Mouse (Mus musculus): ENCODE measurements around the gene Ccnf. TPM values are rescaled to one million over a fixed set of nuclear protein-coding genes. Genes with fewer than 3 reads are reported as not detected.

Gene Ccnf
- polyA plus RNA-seq, 1 experiment from 2014 or later = 14.4 TPM

GRCm38 (mm10) chr17:24213186-24213585 lies 38.1 kb downstream of the Ccnf start:
- no peak overlapping the region for H3K27ac ChIP-seq (ENCODE audit: low read depth, low read length)
- H3K27me3 ChIP-seq (replicated peaks; ENCODE audit: control insufficient read depth, insufficient read depth, low read length) = no peaks in the 10 kb centered on the region
- H3K9me3 ChIP-seq (ENCODE audit: control insufficient read depth, low read length) = no peaks in the 10 kb centered on the region
- ATAC-seq = no peak
- no peak overlapping the region for H3K4me3 ChIP-seq (ENCODE audit: low read length)
- H3K4me1 ChIP-seq (ENCODE audit: control insufficient read depth, insufficient read depth, low read depth, low read length) = peaks cover 33% of the 10 kb centered on the region
- H3K9ac ChIP-seq (ENCODE audit: low read depth, low read length) = no peak overlapping the region
- H3K4me2 ChIP-seq (ENCODE audit: low read length) = no peak overlapping the region
- WGBS = 81% methylated on average over 6 of the region's 6 CpGs
- H3K36me3 ChIP-seq (ENCODE audit: control insufficient read depth, insufficient read depth, low read length) = peaks cover 23% of the 10 kb centered on the region

GRCm38 (mm10) chr17:24212441-24213018 lies 38.8 kb downstream of the Ccnf start:
- ATAC-seq = no peak; the same call in 1 of the 2 replicates
- Histone ChIP-seq H3K9me3 (ENCODE audit: control insufficient read depth, low read length) (no peaks in the 10 kb centered on the region), H3K36me3 (ENCODE audit: control insufficient read depth, insufficient read depth, low read length) (peaks cover 18% of the 10 kb centered on the region), H3K9ac (ENCODE audit: low read depth, low read length) (peak overlapping the region; percentile 92; the same call in 1 of the 2 replicates), H3K27ac (ENCODE audit: low read depth, low read length) (peak overlapping the region; percentile 92), H3K27me3 (replicated peaks; ENCODE audit: control insufficient read depth, insufficient read depth, low read length) (no peaks in the 10 kb centered on the region), H3K4me2 (ENCODE audit: low read length) (peak overlapping the region; percentile 97), H3K4me3 (ENCODE audit: low read length) (peak overlapping the region; percentile 62), H3K4me1 (ENCODE audit: control insufficient read depth, insufficient read depth, low read depth, low read length) (peaks cover 39% of the 10 kb centered on the region)
- 32% methylated on average over 5 of the region's 5 CpGs for WGBS

- ATAC-seq = peak; percentile 66
- peak overlapping the region; percentile 92 for H3K27ac ChIP-seq (ENCODE audit: low read depth, low read length)
- no peaks in the 10 kb centered on the region for H3K27me3 ChIP-seq (replicated peaks; ENCODE audit: control insufficient read depth, insufficient read depth, low read length)
These were observed 39.4 kb downstream of the Ccnf start for GRCm38 (mm10) chr17:24211631-24212440.

GRCm38 (mm10) chr17:24210591-24210990 lies 40.7 kb downstream of the Ccnf start:
- Histone ChIP-seq H3K9me3 (ENCODE audit: control insufficient read depth, low read length) (no peaks in the 10 kb centered on the region), H3K9ac (ENCODE audit: low read depth, low read length) (peak overlapping the region; percentile 14; the same call in 1 of the 2 replicates), H3K4me2 (ENCODE audit: low read length) (peak overlapping the region; percentile 97), H3K4me1 (ENCODE audit: control insufficient read depth, insufficient read depth, low read depth, low read length) (peaks cover 58% of the 10 kb centered on the region), H3K4me3 (ENCODE audit: low read length) (no peak overlapping the region), H3K27me3 (replicated peaks; ENCODE audit: control insufficient read depth, insufficient read depth, low read length) (no peaks in the 10 kb centered on the region), H3K27ac (ENCODE audit: low read depth, low read length) (peak overlapping the region; percentile 92; the same call in 1 of the 2 replicates), H3K36me3 (ENCODE audit: control insufficient read depth, insufficient read depth, low read length) (peaks cover 7% of the 10 kb centered on the region; the same call in 1 of the 2 replicates)
- WGBS = 77% methylated on average over 3 of the region's 3 CpGs
- ATAC-seq = no peak

More at GRCm38 (mm10) chr17:24211631-24212440, 39.4 kb downstream of the Ccnf start:
- WGBS = 2% methylated on average over 37 of the region's 37 CpGs
- Histone ChIP-seq H3K9ac (ENCODE audit: low read depth, low read length) (peak overlapping the region; percentile 92), H3K9me3 (ENCODE audit: control insufficient read depth, low read length) (no peaks in the 10 kb centered on the region), H3K4me3 (ENCODE audit: low read length) (peak overlapping the region; percentile 62), H3K4me2 (ENCODE audit: low read length) (peak overlapping the region; percentile 97), H3K36me3 (ENCODE audit: control insufficient read depth, insufficient read depth, low read length) (peaks cover 17% of the 10 kb centered on the region), H3K4me1 (ENCODE audit: control insufficient read depth, insufficient read depth, low read depth, low read length) (peaks cover 46% of the 10 kb centered on the region)

GRCm38 (mm10) chr17:24209916-24210240 lies 41.4 kb downstream of the Ccnf start:
- 69% methylated on average over 3 of the region's 3 CpGs for WGBS
- H3K9me3 ChIP-seq (ENCODE audit: control insufficient read depth, low read length) = no peaks in the 10 kb centered on the region
- peak overlapping the region; percentile 82 for H3K4me2 ChIP-seq (ENCODE audit: low read length)
- H3K9ac ChIP-seq (ENCODE audit: low read depth, low read length) = peak overlapping the region; percentile 80; the same call in 1 of the 2 replicates
- H3K4me1 ChIP-seq (ENCODE audit: control insufficient read depth, insufficient read depth, low read depth, low read length) = peaks cover 59% of the 10 kb centered on the region
- H3K36me3 ChIP-seq (ENCODE audit: control insufficient read depth, insufficient read depth, low read length) = peaks cover under 1% of the 10 kb centered on the region; the same call in 1 of the 2 replicates
- no peak overlapping the region for H3K27ac ChIP-seq (ENCODE audit: low read depth, low read length)
- H3K4me3 ChIP-seq (ENCODE audit: low read length) = peak overlapping the region; percentile 50
- no peaks in the 10 kb centered on the region for H3K27me3 ChIP-seq (replicated peaks; ENCODE audit: control insufficient read depth, insufficient read depth, low read length)
- ATAC-seq = no peak

GRCm38 (mm10) chr17:24209043-24209915 lies 42.0 kb downstream of the Ccnf start, which contains the start of gene Ntn3:
TSS of gene Ntn3 (minus strand) at chr17:24209531.
- H3K9me3 ChIP-seq (ENCODE audit: control insufficient read depth, low read length) = no peaks in the 10 kb centered on the region
- H3K27me3 ChIP-seq (replicated peaks; ENCODE audit: control insufficient read depth, insufficient read depth, low read length) = no peaks in the 10 kb centered on the region
- no peaks in the 10 kb centered on the region for H3K36me3 ChIP-seq (ENCODE audit: control insufficient read depth, insufficient read depth, low read length)
- peak within 1 kb of the TSS; percentile 82 for H3K4me2 ChIP-seq (ENCODE audit: low read length)
- peak within 1 kb of the TSS; percentile 62 for H3K27ac ChIP-seq (ENCODE audit: low read depth, low read length)
- ATAC-seq = peak; percentile 15
- H3K4me3 ChIP-seq (ENCODE audit: low read length) = peak within 1 kb of the TSS; percentile 50
- H3K4me1 ChIP-seq (ENCODE audit: control insufficient read depth, insufficient read depth, low read depth, low read length) = peaks cover 65% of the 10 kb centered on the region
- H3K9ac ChIP-seq (ENCODE audit: low read depth, low read length) = peak within 1 kb of the TSS; percentile 80
- WGBS = under 1% methylated on average over 30 of the region's 43 CpGs

GRCm38 (mm10) chr17:24208641-24209042 lies 42.6 kb downstream of the Ccnf start:
- Histone ChIP-seq H3K4me3 (ENCODE audit: low read length) (peak overlapping the region; percentile 50), H3K4me1 (ENCODE audit: control insufficient read depth, insufficient read depth, low read depth, low read length) (peaks cover 71% of the 10 kb centered on the region), H3K27me3 (replicated peaks; ENCODE audit: control insufficient read depth, insufficient read depth, low read length) (no peaks in the 10 kb centered on the region), H3K4me2 (ENCODE audit: low read length) (peak overlapping the region; percentile 82), H3K27ac (ENCODE audit: low read depth, low read length) (peak overlapping the region; percentile 62), H3K36me3 (ENCODE audit: control insufficient read depth, insufficient read depth, low read length) (no peaks in the 10 kb centered on the region), H3K9me3 (ENCODE audit: control insufficient read depth, low read length) (no peaks in the 10 kb centered on the region), H3K9ac (ENCODE audit: low read depth, low read length) (peak overlapping the region; percentile 80)
- ATAC-seq = no peak
- 5% methylated on average over 28 of the region's 29 CpGs for WGBS

GRCm38 (mm10) chr17:24207768-24208640 lies 43.3 kb downstream of the Ccnf start:
- Histone ChIP-seq H3K4me2 (ENCODE audit: low read length) (peak overlapping the region; percentile 82), H3K27me3 (replicated peaks; ENCODE audit: control insufficient read depth, insufficient read depth, low read length) (no peaks in the 10 kb centered on the region), H3K4me1 (ENCODE audit: control insufficient read depth, insufficient read depth, low read depth, low read length) (peaks cover 77% of the 10 kb centered on the region), H3K4me3 (ENCODE audit: low read length) (peak overlapping the region; percentile 50), H3K9me3 (ENCODE audit: control insufficient read depth, low read length) (no peaks in the 10 kb centered on the region), H3K9ac (ENCODE audit: low read depth, low read length) (peak overlapping the region; percentile 90), H3K27ac (ENCODE audit: low read depth, low read length) (peak overlapping the region; percentile 62; the same call in 1 of the 2 replicates), H3K36me3 (ENCODE audit: control insufficient read depth, insufficient read depth, low read length) (no peaks in the 10 kb centered on the region)
- WGBS = 56% methylated on average over 34 of the region's 34 CpGs
- no peak for ATAC-seq
